Mouse (Mus musculus): ENCODE data around the gene Pramel7.
"Not testable (repeated sequence)": the region's sequence is repeated elsewhere in the genome, so short reads cannot be mapped to it uniquely, and the experiment has no call there.

The Pramel7 gene

DNA sequence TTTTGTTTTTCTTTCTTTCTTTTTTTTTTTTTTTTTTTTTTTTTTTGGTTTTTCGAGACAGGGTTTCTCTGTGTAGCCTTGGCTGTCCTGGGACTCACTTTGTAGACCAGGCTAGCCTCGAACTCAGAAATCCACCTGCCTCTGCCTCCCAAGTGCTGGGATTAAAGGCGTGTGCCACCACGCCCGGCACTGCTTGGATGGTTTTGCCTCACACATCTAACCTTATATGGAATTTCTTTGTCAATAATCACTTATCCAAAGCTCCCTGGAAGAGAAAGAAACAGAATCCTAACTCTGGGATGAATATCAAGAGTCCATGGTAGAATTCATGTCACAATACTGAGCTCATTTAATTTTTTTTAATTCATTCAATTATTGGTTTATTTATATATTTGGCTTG lies at the start of gene Pramel7:
TSS of gene Pramel7 (minus strand) at position 101 of the 400 bp plus-strand sequence.
- DNase-seq (ENCODE audit: low spot score in 2 of 2) = not testable (repeated sequence)

GRCm38 (mm10) chr2:87545442-87545841 lies 48.5 kb upstream of the Pramel7 start, which contains the start of gene Olfr1128:
TSS of gene Olfr1128 (minus strand) at chr2:87545542.
- DNase-seq (ENCODE audit: low spot score in 2 of 2) = no peak

GRCm38 (mm10) chr2:87534826-87535225 lies 37.9 kb upstream of the Pramel7 start:
- no peak for DNase-seq (ENCODE audit: low spot score in 2 of 2)

- DNase-seq (ENCODE audit: low spot score in 2 of 2) = no peak
Measured at GRCm38 (mm10) chr2:87531496-87531895, 34.6 kb upstream of the Pramel7 start, which contains the start of gene Olfr153. TSS of gene Olfr153 (plus strand) at chr2:87531796.

GRCm38 (mm10) chr2:87525899-87526616 lies 29.2 kb upstream of the Pramel7 start:
- DNase-seq (ENCODE audit: low spot score in 2 of 2) = not testable (repeated sequence)

DNA sequence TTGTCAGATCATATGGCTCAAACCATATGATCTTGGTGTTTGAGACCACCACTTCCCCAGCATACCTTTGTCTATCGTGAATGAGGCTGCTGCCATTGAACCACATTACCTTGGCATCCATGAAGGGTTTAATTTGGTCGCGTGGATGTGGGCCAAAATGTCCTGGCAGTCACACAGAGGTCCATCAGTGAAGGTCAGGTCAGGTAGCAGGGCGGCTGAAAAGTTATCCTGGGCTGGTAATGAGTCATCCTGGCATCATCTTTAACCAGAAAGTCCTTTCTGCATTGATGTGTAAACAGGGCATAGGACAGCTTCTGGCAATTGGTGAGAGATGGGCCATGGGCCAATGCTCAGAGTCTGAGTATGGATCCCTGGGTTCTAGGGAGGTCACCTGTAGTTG lies 23.8 kb upstream of the Pramel7 start:
- no peak for DNase-seq (ENCODE audit: low spot score in 2 of 2)

DNA sequence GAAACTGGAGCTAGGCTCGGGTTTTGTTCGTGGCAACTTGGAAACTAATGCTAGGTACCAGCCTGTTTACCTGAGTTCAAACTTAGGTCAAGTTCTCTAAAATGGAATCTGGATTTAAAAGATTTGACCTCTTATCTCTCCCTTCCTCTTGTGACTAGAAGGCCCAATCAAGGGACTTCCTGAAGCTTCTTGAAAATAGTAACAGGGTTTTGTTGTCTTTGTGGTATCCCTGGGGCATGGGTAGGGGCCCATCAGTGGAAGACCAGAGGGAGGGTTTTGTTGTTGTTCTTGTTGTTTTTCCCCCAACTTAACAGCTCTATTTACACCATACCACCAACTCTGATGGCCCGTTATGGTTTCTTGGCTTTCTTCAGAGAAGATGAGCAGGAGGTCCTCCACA lies 19.7 kb upstream of the Pramel7 start:
- DNase-seq (ENCODE audit: low spot score in 2 of 2) = no peak

DNA sequence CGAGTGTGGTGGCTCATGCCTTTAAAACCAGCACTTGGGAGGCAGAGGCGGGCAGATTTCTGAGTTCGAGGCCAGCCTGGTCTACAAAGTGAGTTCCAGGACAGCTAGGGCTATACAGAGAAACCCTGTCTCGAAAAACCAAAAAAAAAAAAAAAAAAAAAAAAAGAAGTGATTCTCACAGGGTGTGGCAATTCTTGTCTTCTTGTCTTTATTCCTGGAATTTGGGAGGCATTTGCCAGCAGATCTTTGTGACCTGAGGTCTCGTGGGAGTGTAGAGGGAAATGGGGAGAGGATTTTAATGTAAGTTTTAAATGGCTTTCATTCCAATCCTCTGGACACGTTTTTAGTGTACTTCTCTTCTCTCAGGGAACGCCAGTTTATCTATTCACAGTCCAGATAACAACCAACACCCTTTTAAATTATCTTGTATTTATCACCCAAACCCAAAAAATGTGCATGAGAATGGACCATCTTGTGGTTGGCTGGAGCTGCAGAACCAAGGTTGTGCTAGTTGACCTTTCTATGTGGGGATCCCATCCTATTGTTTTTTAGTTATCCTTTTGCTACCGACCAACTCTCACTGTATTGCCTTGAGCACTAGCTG lies 18.7 kb upstream of the Pramel7 start:
- DNase-seq (ENCODE audit: low spot score in 2 of 2) = no peak

DNA sequence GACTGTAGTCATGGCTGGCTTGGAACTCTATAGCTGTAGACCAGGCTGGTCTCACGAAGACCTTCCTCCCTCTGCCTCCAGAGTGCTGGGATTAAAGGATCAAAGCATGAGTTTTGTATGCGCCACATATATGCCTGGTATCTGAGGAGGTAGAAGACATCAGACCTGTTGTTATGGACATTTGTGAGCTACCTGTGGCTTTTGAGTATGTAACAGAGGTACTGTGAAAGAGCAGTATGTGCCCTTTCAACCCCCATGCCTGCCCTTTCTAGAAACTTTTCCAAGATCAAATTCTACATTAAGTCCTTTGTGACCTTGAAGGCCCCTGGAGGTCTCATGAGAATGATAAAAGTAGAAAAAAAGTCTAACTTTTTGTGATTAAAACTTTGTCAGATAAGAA lies 18.2 kb upstream of the Pramel7 start:
- DNase-seq (ENCODE audit: low spot score in 2 of 2) = no peak

DNA sequence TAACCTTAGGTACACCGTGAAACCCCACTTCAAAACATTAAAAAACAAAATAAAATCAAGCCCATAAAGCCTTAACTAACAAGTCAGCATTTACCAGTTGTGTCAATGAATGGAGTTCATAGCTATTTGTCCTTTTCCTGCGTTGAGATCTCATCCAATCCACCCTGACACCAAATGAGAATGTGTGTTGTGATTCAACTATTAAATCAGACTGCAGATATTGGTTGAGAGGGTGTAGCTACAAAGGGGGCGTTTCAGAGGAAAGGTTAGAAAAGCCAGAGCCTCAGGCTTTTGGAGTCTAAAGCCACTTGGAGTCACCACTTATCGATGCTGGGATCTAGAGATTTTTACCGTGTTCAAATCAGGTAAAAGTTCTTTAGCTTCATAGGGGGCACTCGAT lies 9.4 kb upstream of the Pramel7 start, which contains the start of gene Pramel6:
TSS of gene Pramel6 (plus strand) at position 301 of the 400 bp plus-strand sequence.
- DNase-seq (ENCODE audit: low spot score in 2 of 2) = no peak

DNA sequence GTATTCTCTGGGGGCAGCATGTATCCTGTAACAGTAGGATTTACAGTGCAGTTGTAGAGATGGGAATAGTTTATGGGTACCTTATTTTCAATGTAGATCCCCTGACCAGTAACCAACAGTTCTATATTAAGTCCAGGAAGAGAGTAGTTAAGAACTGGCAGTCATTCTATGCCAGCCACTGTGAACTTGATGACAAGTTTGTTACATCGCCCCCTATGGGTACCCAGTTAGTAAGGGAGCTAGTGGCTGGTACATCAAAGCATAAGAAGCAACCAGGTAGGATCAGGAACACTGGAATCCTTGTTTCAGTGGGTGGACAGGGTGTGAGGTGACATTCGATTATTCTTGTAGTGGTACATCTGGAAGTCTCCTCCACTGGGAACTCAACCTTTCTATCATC lies 14.6 kb downstream of the Pramel7 start:
- DNase-seq (ENCODE audit: low spot score in 2 of 2) = no peak

DNA sequence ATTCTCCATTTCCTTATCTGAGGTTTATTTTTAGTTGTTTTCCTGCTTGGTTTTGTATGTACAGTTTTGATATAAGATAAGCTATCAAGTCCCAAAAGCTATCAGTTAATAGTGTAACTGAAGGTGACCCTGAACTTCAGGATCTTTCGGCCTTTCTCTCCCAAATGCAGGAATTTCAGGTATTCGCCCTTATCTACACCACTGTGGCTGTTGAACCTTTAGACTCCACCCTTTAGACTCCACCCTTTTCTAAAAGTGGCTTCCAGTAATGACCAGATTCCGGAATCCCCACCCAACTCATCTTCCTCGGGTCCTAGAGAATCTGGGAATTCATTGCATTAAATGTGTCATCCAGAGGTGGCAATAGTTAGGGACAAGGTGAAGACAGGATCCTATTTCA lies 15.7 kb downstream of the Pramel7 start:
- no peak for DNase-seq (ENCODE audit: low spot score in 2 of 2)

- DNase-seq (ENCODE audit: low spot score in 2 of 2) = no peak
Measured at GRCm38 (mm10) chr2:87480207-87480606, 16.7 kb downstream of the Pramel7 start.

GRCm38 (mm10) chr2:87461769-87462168 lies 35.1 kb downstream of the Pramel7 start:
- no peak for DNase-seq (ENCODE audit: low spot score in 2 of 2)

DNA sequence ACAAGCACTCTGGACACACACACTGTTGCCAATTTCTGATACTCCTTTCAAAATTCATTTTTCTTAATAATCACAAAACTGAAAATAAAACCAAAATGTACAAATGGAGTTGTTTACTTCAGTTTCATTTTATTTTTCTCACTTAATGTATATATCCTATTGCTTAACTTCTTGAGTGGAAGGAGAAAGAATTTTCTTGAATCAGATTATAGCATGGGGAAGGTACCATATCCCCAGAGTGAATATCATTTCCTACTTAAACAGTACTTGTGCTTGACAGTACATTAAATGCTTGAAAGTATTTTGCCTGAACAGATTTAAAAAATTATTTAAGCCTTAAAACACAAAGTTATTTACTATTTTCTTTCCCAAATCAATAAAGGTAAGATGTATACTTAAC lies 43.2 kb downstream of the Pramel7 start, which contains the start of gene Olfr1126:
TSS of gene Olfr1126 (plus strand) at position 301 of the 400 bp plus-strand sequence.
- DNase-seq (ENCODE audit: low spot score in 2 of 2) = no peak

Data from right cerebral cortex, postnatal 10 days (tissue).